Mouse (Mus musculus) embryo, embryonic 10.5 days (tissue): ENCODE measurements at regions not wholly inside any gene's neighbourhood (a gene's known extent, or its start where the extent isn't known, plus 50 kb on each side); places are given as distances from the start of the nearest gene placed in this dataset.

Source experiments
- DNase-seq: peaks from one replicate; pipeline ENCODE4 v3.0.0-alpha.2; 2015; ENCODE audit warnings: low spot score

DNA sequence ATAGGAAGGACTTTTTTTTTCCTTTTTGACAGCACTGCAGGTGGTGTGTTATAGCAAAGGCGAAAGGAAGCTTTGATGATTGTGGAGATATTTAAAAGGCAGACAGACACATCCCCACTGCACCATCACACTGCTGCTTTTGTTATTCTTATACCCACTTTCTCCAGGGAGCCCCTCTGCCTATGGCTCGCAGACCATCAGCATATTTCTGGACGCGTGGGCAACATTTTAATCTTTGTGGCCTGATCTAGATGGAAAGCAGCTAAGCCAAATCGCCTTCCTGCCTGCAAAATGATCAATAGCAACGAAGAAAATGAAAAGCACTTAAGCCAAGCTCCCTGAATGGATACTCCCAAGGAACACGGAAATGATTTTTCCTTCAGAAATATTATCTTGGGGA, 1054.0 kb downstream of the Synb start:
- no peak for DNase-seq

- no peak for DNase-seq
Observed at GRCm38 (mm10) chr14:68224152-68224551, 1069.9 kb downstream of the Synb start.

- no peak for DNase-seq
Observed at GRCm38 (mm10) chr14:68219025-68219595, 1075.0 kb downstream of the Synb start.

- no peak for DNase-seq
Observed at GRCm38 (mm10) chr14:68218471-68218870, 1075.6 kb downstream of the Synb start.

GRCm38 (mm10) chr14:68217986-68218385, 1076.1 kb downstream of the Synb start:
- DNase-seq, result no peak

DNA sequence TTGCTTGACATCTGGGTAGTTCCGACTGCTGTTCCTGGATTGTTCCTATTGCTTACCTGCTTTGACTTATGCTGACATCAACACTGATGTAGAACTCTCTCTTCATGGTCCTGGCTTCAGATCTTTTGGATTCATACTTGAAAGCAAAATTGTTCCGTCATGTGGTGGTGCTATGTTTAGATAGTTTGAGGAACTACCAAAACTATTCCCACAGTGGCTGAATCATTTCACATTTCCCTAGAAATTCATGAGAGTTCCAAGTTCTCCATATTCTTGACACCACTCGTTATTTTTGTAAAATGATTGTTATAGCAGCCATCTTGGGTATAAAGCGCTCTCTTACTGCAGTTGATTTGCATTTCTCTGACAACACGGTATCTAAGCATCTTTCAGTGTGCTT, 1080.2 kb downstream of the Synb start:
- no peak for DNase-seq

DNA sequence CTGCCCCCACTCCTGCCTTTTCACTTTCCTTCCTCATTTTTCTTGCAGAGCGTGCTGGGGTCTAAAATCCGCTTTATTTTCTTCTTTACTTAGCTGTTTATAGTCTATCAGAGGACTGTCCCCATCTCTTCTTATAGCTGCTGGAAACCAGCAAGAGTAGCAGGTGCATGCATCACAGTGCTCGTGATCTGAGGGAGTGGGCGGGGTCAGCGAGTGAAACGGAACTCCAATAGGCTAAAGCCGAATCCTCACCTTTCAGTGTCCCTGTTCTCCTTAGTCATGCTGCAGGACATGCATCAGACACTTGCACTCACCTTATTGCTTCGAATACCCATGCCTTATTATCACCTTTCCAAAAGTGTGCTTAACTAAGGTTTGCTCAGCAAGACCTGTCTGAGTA, 1095.3 kb downstream of the Synb start:
- peak; percentile 28 for DNase-seq

- peak; percentile 75 for DNase-seq
Observed at GRCm38 (mm10) chr14:68197470-68197800, 1096.7 kb downstream of the Synb start.

DNA sequence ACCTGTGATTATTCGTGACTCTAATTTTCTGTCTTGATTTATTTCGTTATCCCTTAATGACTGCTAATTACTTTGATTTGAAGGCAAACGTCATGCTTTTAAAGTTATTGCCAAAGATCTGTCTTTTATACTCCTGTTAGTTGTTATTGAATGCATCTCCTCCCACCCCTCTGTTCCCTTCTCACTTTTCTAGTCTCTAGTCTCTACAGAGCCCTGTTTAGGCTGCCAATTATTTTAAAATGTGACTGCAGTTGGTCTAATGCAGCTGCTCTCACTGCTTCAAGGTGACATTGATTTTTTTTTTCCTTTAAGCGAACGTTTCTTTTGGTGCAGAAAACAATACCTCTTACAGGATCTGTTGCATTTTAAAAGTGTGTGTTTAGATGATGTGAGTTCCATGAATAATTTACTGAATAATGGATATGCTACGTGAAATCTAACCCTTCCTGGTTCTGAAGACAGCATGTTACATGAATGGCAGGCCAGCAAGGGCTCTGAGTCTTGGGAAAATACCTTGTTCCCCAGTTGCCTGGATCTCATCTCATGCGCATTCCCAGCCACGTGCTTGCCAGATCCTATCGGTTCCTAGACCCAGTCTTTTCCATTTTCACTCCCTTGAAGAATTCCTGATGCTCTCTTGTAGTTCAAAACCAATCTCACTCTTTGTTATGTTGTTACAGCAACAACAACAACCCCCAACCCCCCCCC, 1097.2 kb downstream of the Synb start:
- peak; percentile 54 for DNase-seq

DNA sequence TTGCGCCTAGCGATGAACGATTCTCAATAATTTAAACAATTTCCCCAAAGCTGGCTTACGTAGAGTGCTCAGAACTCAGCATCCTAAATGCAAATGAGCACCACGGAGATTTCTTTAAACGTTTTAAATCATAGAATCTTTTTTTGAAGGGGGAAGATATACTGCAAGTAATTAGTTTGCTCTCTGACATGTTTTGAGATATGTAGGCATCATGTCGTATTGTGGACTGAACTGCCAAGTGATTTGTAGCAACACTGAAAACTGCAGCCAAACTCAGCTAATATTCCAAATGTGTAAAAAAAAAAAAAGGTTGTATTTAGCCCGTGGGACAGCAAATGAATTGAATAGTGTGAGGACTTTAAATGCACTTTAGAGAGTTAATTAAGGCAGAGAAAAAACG, 1097.9 kb downstream of the Synb start:
- no peak for DNase-seq

- DNase-seq, result peak; percentile 4
Observed at GRCm38 (mm10) chr14:68189876-68190275, 1104.2 kb downstream of the Synb start.

GRCm38 (mm10) chr14:68188325-68188724, 1105.8 kb downstream of the Synb start:
- DNase-seq, result peak; percentile 47

GRCm38 (mm10) chr14:68182606-68183005, 1111.5 kb downstream of the Synb start:
- DNase-seq, result no peak

GRCm38 (mm10) chr14:68181168-68181567, 1112.9 kb downstream of the Synb start:
- DNase-seq, result no peak
